Mouse (Mus musculus): Measurements from ENCODE around the gene Nmnat2. TPM values are rescaled to one million over a fixed set of nuclear protein-coding genes. Genes with fewer than 3 reads are reported as not detected.

The Nmnat2 gene
- polyA plus RNA-seq, 1 experiment from 2014 or later, result 0.09 TPM

DNA sequence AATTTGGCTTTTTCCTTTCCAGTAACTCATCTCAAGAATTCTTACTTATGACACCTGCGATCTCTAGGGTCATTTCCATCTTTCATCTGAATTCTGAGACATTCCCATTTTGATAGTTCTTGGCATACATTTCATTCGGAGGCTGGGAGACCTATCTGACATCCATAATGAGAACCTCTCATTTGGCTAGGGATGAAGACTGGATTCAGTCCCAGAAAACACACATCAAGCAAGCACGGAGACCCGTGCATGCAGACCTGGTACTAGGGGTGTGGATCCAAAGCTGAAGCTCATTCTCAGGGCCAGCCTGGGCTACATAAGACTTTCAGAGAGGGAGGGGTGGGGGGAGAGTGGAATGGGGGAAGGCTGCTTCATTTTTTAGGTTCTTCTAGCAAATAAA is 68.2 kb downstream of the Nmnat2 start:
- H3K4me3 ChIP-seq (ENCODE audit: low read depth, low read length), result no peak overlapping the region
- H3K27ac ChIP-seq (ENCODE audit: low read length), result no peak overlapping the region
- no peaks in the 10 kb centered on the region for H3K9me3 ChIP-seq (replicated peaks; ENCODE audit: control insufficient read depth, low read length)
- H3K27me3 ChIP-seq (ENCODE audit: control insufficient read depth, insufficient read depth, low read depth, low read length), result no peaks in the 10 kb centered on the region
- peaks cover 3% of the 10 kb centered on the region; the same call in 1 of the 2 replicates for H3K4me1 ChIP-seq (ENCODE audit: control insufficient read depth, low read depth, low read length)
- no peak overlapping the region for H3K4me2 ChIP-seq (ENCODE audit: low read depth, low read length)
- no peak for ATAC-seq (ENCODE audit: low read depth)
- H3K36me3 ChIP-seq (ENCODE audit: control insufficient read depth, insufficient read depth), result no peaks in the 10 kb centered on the region
- WGBS (ENCODE audit: insufficient replicate concordance), result 74% methylated on average over 4 of the region's 4 CpGs
- H3K9ac ChIP-seq (ENCODE audit: low read depth, low read length), result no peak overlapping the region

GRCm38 (mm10) chr1:153023875-153024274 is 69.1 kb downstream of the Nmnat2 start:
- 63% methylated on average over 2 of the region's 2 CpGs for WGBS (ENCODE audit: insufficient replicate concordance)
- H3K27ac ChIP-seq (ENCODE audit: low read length), result no peak overlapping the region
- no peaks in the 10 kb centered on the region for H3K36me3 ChIP-seq (ENCODE audit: control insufficient read depth, insufficient read depth)
- H3K4me2 ChIP-seq (ENCODE audit: low read depth, low read length), result no peak overlapping the region
- ATAC-seq (ENCODE audit: low read depth), result no peak
- H3K9ac ChIP-seq (ENCODE audit: low read depth, low read length), result no peak overlapping the region
- no peaks in the 10 kb centered on the region for H3K27me3 ChIP-seq (ENCODE audit: control insufficient read depth, insufficient read depth, low read depth, low read length)
- peaks cover 3% of the 10 kb centered on the region; the same call in 1 of the 2 replicates for H3K4me1 ChIP-seq (ENCODE audit: control insufficient read depth, low read depth, low read length)
- no peaks in the 10 kb centered on the region for H3K9me3 ChIP-seq (replicated peaks; ENCODE audit: control insufficient read depth, low read length)
- no peak overlapping the region for H3K4me3 ChIP-seq (ENCODE audit: low read depth, low read length)

GRCm38 (mm10) chr1:153024453-153024852 is 69.7 kb downstream of the Nmnat2 start:
- ATAC-seq (ENCODE audit: low read depth), result peak; percentile 66
- Histone ChIP-seq H3K9ac (ENCODE audit: low read depth, low read length) (no peak overlapping the region), H3K36me3 (ENCODE audit: control insufficient read depth, insufficient read depth) (no peaks in the 10 kb centered on the region), H3K27ac (ENCODE audit: low read length) (no peak overlapping the region), H3K9me3 (replicated peaks; ENCODE audit: control insufficient read depth, low read length) (no peaks in the 10 kb centered on the region), H3K27me3 (ENCODE audit: control insufficient read depth, insufficient read depth, low read depth, low read length) (no peaks in the 10 kb centered on the region), H3K4me3 (ENCODE audit: low read depth, low read length) (no peak overlapping the region), H3K4me2 (ENCODE audit: low read depth, low read length) (no peak overlapping the region), H3K4me1 (ENCODE audit: control insufficient read depth, low read depth, low read length) (peaks cover 3% of the 10 kb centered on the region; the same call in 1 of the 2 replicates)
- WGBS (ENCODE audit: insufficient replicate concordance), result 33% methylated on average over 2 of the region's 2 CpGs

GRCm38 (mm10) chr1:153031345-153031744 is 76.6 kb downstream of the Nmnat2 start:
- H3K27me3 ChIP-seq (ENCODE audit: control insufficient read depth, insufficient read depth, low read depth, low read length), result no peaks in the 10 kb centered on the region
- no peaks in the 10 kb centered on the region for H3K36me3 ChIP-seq (ENCODE audit: control insufficient read depth, insufficient read depth)
- no peak for ATAC-seq (ENCODE audit: low read depth)
- no peak overlapping the region for H3K9ac ChIP-seq (ENCODE audit: low read depth, low read length)
- WGBS (ENCODE audit: insufficient replicate concordance), result 64% methylated on average over 6 of the region's 6 CpGs
- no peak overlapping the region for H3K27ac ChIP-seq (ENCODE audit: low read length)
- H3K4me3 ChIP-seq (ENCODE audit: low read depth, low read length), result no peak overlapping the region
- no peaks in the 10 kb centered on the region; the same call in 1 of the 2 replicates for H3K4me1 ChIP-seq (ENCODE audit: control insufficient read depth, low read depth, low read length)
- no peaks in the 10 kb centered on the region for H3K9me3 ChIP-seq (replicated peaks; ENCODE audit: control insufficient read depth, low read length)
- H3K4me2 ChIP-seq (ENCODE audit: low read depth, low read length), result no peak overlapping the region

DNA sequence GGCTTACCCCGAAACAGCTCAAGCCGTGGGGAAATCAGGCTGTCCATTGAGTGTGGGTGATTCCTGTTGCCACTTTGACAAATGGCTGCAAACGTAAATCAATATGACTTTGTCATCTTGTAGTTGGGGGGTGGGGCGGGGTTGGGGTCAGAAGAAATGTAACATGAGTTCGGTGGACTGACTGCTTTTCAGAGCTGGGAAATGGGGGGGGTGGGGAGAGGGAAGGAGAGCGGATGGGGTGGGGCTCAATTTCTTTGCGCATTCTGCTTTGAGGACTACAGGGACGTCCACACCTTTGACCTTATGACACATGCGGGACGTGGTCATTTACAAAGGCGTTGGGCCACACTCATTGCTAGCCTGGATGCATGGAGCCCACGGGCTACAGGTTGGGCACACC is 77.2 kb downstream of the Nmnat2 start:
- Histone ChIP-seq H3K4me3 (ENCODE audit: low read depth, low read length) (no peak overlapping the region), H3K27me3 (ENCODE audit: control insufficient read depth, insufficient read depth, low read depth, low read length) (no peaks in the 10 kb centered on the region), H3K27ac (ENCODE audit: low read length) (no peak overlapping the region), H3K9ac (ENCODE audit: low read depth, low read length) (no peak overlapping the region), H3K4me2 (ENCODE audit: low read depth, low read length) (no peak overlapping the region), H3K9me3 (replicated peaks; ENCODE audit: control insufficient read depth, low read length) (no peaks in the 10 kb centered on the region), H3K36me3 (ENCODE audit: control insufficient read depth, insufficient read depth) (no peaks in the 10 kb centered on the region), H3K4me1 (ENCODE audit: control insufficient read depth, low read depth, low read length) (no peaks in the 10 kb centered on the region; the same call in 1 of the 2 replicates)
- 58% methylated on average over 12 of the region's 12 CpGs for WGBS (ENCODE audit: insufficient replicate concordance)
- no peak for ATAC-seq (ENCODE audit: low read depth)

DNA sequence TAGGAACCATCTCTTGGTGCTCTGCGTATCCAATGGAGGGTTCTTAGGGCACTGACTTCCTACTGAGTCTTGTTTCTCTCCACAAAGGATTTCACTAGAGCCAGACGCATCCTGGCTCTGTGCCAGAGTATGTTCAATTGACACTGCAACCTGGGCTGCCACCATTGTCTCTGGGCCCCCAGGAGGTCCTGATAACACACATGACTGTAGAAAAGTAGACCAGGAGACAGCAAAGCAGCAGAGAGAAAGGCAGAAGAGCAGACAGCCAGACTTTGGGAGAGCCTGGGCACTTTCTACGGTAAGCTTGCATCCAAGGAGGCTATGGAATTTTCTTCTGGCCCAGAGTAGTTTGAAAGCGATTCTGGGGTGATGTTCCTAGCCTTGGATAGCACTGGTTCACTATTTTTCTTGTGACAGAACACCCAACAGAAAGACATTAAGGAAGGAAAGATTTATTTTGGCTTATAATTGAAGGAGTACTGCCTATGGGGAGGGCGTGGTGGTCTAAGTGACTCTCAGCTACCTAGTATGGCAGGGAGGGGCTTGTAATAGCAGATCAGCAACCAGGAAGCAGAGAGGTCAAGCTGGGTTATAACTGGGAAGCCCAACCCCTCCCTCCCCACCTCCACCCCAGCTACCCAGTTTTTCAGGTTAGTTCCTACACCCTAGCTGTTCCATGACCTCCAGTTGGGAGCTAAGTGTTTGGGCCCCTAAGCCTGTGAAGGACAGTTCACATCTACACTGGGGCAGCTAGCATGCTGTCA is 78.5 kb downstream of the Nmnat2 start:
- Histone ChIP-seq H3K27ac (ENCODE audit: low read length) (no peak overlapping the region), H3K4me2 (ENCODE audit: low read depth, low read length) (no peak overlapping the region), H3K4me1 (ENCODE audit: control insufficient read depth, low read depth, low read length) (no peaks in the 10 kb centered on the region; the same call in 1 of the 2 replicates), H3K36me3 (ENCODE audit: control insufficient read depth, insufficient read depth) (no peaks in the 10 kb centered on the region), H3K9ac (ENCODE audit: low read depth, low read length) (no peak overlapping the region), H3K27me3 (ENCODE audit: control insufficient read depth, insufficient read depth, low read depth, low read length) (no peaks in the 10 kb centered on the region), H3K9me3 (replicated peaks; ENCODE audit: control insufficient read depth, low read length) (no peaks in the 10 kb centered on the region), H3K4me3 (ENCODE audit: low read depth, low read length) (no peak overlapping the region)
- ATAC-seq (ENCODE audit: low read depth), result 0 out of 2 replicates have a peak, but pooled peaks have one; percentile 41
- 62% methylated on average over 5 of the region's 5 CpGs for WGBS (ENCODE audit: insufficient replicate concordance)

DNA sequence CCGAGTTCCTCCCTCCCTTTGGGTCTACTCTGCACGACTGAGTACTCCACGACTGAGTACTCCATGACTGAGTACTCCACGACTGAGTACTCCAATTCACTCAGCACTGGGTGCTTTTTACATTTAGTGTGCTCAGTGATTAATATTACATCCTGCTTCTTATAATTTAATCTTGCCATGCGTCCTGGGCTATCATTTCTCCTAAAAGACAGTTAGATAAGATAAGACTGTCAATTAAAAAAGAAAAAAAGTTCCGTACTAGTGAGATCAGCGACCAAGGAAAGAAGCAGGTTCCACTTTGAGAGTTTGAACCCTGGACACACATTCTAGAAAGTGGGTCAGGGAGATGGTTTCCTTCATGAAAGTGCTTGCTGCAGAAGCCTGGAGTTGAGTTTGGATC is 79.3 kb downstream of the Nmnat2 start:
- 39% methylated on average over 7 of the region's 7 CpGs for WGBS (ENCODE audit: insufficient replicate concordance)
- Histone ChIP-seq H3K36me3 (ENCODE audit: control insufficient read depth, insufficient read depth) (no peaks in the 10 kb centered on the region), H3K4me3 (ENCODE audit: low read depth, low read length) (no peak overlapping the region), H3K9ac (ENCODE audit: low read depth, low read length) (no peak overlapping the region), H3K4me2 (ENCODE audit: low read depth, low read length) (no peak overlapping the region), H3K27ac (ENCODE audit: low read length) (no peak overlapping the region), H3K27me3 (ENCODE audit: control insufficient read depth, insufficient read depth, low read depth, low read length) (no peaks in the 10 kb centered on the region), H3K9me3 (replicated peaks; ENCODE audit: control insufficient read depth, low read length) (no peaks in the 10 kb centered on the region), H3K4me1 (ENCODE audit: control insufficient read depth, low read depth, low read length) (no peaks in the 10 kb centered on the region; the same call in 1 of the 2 replicates)
- ATAC-seq (ENCODE audit: low read depth), result no peak

DNA sequence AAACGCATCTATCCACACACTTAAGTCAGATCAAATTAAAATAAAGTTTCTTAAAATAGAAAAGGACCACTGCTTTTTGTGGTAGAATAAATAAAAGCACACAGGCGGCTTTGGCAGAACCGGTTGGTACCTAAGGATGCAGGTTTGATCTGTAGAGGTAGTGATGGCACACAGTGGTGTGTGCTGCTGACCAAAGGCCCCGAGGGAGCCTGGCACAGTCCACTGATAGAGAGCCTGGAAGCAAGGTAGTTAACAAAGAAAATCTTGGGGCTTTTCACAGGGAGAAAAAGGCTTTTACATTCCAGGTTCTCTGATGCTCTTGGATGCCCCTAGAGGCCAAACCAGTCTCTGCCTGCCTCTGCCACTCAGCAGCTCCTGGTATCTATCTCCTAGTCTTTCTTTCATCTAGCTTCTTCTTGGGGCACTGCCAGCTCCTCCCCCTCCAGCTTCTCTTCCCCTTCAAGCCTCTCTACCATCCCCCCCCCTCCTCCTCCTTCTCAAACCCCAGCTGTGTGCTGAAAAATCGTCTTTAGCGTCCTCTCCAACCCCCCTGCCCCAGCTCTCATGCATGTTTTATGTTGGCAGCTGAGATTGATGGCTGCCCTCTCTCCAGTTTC is 80.6 kb downstream of the Nmnat2 start:
- WGBS (ENCODE audit: insufficient replicate concordance), result 36% methylated on average over 6 of the region's 6 CpGs
- no peak overlapping the region for H3K4me3 ChIP-seq (ENCODE audit: low read depth, low read length)
- H3K36me3 ChIP-seq (ENCODE audit: control insufficient read depth, insufficient read depth), result no peaks in the 10 kb centered on the region
- no peaks in the 10 kb centered on the region for H3K9me3 ChIP-seq (replicated peaks; ENCODE audit: control insufficient read depth, low read length)
- H3K27me3 ChIP-seq (ENCODE audit: control insufficient read depth, insufficient read depth, low read depth, low read length), result no peaks in the 10 kb centered on the region
- no peak overlapping the region for H3K4me2 ChIP-seq (ENCODE audit: low read depth, low read length)
- no peaks in the 10 kb centered on the region; the same call in 1 of the 2 replicates for H3K4me1 ChIP-seq (ENCODE audit: control insufficient read depth, low read depth, low read length)
- no peak overlapping the region for H3K9ac ChIP-seq (ENCODE audit: low read depth, low read length)
- ATAC-seq (ENCODE audit: low read depth), result no peak
- no peak overlapping the region for H3K27ac ChIP-seq (ENCODE audit: low read length)
